Mouse (Mus musculus) liver, postnatal 0 days (tissue): ENCODE measurements around the gene Hsd11b1.

Experiments used
- CTCF ChIP-seq: sonication (generic); IDR thresholded peaks from 2 replicates; pipeline ENCODE4 v1.5.1; 2016; ENCODE audit warnings: antibody characterized with exemption, low read depth
- EP300 ChIP-seq: IDR thresholded peaks from 2 replicates; pipeline ENCODE4 v1.6.1; 2016; ENCODE audit warnings: antibody characterized with exemption, low read depth, mild to moderate bottlenecking

DNA sequence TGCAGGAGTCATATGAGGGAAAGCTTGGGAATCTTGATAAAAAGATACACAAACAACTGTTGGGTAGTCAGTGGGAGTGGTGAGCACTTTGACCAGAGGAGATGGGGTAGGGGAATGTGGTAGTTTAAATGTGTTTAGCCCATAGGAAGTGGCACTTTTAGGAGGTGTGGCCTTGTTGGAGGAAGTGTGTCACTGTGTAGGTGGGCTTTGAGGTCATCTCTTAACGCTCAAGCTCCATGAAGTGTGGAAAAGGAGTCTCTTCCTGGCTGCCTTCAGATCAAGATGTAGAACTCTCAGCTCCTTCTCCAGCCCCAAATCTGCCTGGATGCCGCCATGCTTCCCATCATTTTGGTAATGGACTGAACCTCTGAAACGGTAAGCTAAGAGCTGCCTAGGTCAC lies 56.4 kb downstream of the Hsd11b1 start, which contains the start of gene Lamb3:
- no peak for TF ChIP-seq CTCF
- no peak for TF ChIP-seq EP300
